Mouse (Mus musculus): ENCODE measurements around the gene Casc1. TPM values are rescaled to one million over a fixed set of nuclear protein-coding genes. Genes with fewer than 3 reads are reported as not detected.
"Not testable (repeated sequence)": the region's sequence is repeated elsewhere in the genome, so short reads cannot be mapped to it uniquely, and the experiment has no call there.

Casc1 gene
- polyA plus RNA-seq, 1 experiment from 2014 or later = 0.79 TPM

GRCm38 (mm10) chr6:145160581-145160980, 50.2 kb downstream of the Casc1 start:
- no peaks in the 10 kb centered on the region for H3K4me1 ChIP-seq
- no peak overlapping the region for H3K4me2 ChIP-seq
- no peak for ATAC-seq
- H3K9ac ChIP-seq = no peak overlapping the region
- no peak overlapping the region for H3K4me3 ChIP-seq
- H3K27me3 ChIP-seq = no peaks in the 10 kb centered on the region
- 57% methylated on average over 5 of the region's 5 CpGs for WGBS
- no peaks in the 10 kb centered on the region for H3K36me3 ChIP-seq (ENCODE audit: poor library complexity, severe bottlenecking)
- H3K9me3 ChIP-seq (replicated peaks) = no peaks in the 10 kb centered on the region
- H3K27ac ChIP-seq = no peak overlapping the region

- Histone ChIP-seq H3K4me2 (no peak overlapping the region), H3K9ac (no peak overlapping the region), H3K36me3 (ENCODE audit: poor library complexity, severe bottlenecking) (no peaks in the 10 kb centered on the region), H3K4me3 (no peak overlapping the region), H3K4me1 (no peaks in the 10 kb centered on the region), H3K9me3 (replicated peaks) (no peaks in the 10 kb centered on the region), H3K27ac (no peak overlapping the region), H3K27me3 (no peaks in the 10 kb centered on the region)
- WGBS = 72% methylated on average over 4 of the region's 4 CpGs
- ATAC-seq = no peak
Measured at GRCm38 (mm10) chr6:145158619-145159018, 52.2 kb downstream of the Casc1 start.

DNA sequence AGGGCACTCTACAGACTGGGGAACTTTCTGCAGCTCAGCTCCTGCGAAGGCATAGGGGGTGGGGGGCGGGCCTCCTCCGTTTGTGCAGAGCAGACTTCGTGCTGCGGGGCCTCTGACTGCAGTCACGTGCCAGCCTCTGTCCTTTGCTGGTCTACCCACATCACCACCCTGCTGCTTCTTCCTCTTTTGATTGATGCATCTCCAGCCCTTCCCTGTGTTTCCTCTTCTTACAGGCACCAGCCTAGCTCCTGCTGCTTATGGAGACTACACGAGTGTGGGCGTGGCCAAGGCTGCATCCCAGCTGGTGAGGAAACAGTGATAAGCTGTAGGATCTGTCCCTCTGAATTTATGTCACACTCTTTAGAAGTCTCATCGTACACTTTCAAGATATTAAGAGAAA, 61.8 kb downstream of the Casc1 start:
- no peaks in the 10 kb centered on the region for H3K4me1 ChIP-seq
- H3K27ac ChIP-seq = no peak overlapping the region
- H3K36me3 ChIP-seq (ENCODE audit: poor library complexity, severe bottlenecking) = no peaks in the 10 kb centered on the region
- no peak overlapping the region for H3K4me3 ChIP-seq
- H3K4me2 ChIP-seq = no peak overlapping the region
- no peak for ATAC-seq
- WGBS = 58% methylated on average over 9 of the region's 9 CpGs
- no peaks in the 10 kb centered on the region for H3K9me3 ChIP-seq (replicated peaks)
- no peaks in the 10 kb centered on the region for H3K27me3 ChIP-seq
- H3K9ac ChIP-seq = no peak overlapping the region

GRCm38 (mm10) chr6:145147716-145148115, 63.1 kb downstream of the Casc1 start:
- no peaks in the 10 kb centered on the region for H3K4me1 ChIP-seq
- no peaks in the 10 kb centered on the region for H3K9me3 ChIP-seq (replicated peaks)
- ATAC-seq = no peak
- H3K9ac ChIP-seq = no peak overlapping the region
- no peak overlapping the region for H3K4me2 ChIP-seq
- no peaks in the 10 kb centered on the region for H3K27me3 ChIP-seq
- H3K27ac ChIP-seq = no peak overlapping the region
- H3K4me3 ChIP-seq = no peak overlapping the region
- no peaks in the 10 kb centered on the region for H3K36me3 ChIP-seq (ENCODE audit: poor library complexity, severe bottlenecking)
- WGBS = 68% methylated on average over 16 of the region's 16 CpGs

- Histone ChIP-seq H3K27me3 (no peaks in the 10 kb centered on the region), H3K9me3 (replicated peaks) (no peaks in the 10 kb centered on the region), H3K36me3 (ENCODE audit: poor library complexity, severe bottlenecking) (no peaks in the 10 kb centered on the region), H3K4me1 (no peaks in the 10 kb centered on the region), H3K27ac (no peak overlapping the region), H3K9ac (no peak overlapping the region), H3K4me3 (no peak overlapping the region), H3K4me2 (no peak overlapping the region)
- no peak for ATAC-seq
- 70% methylated on average over 7 of the region's 7 CpGs for WGBS
Measured at GRCm38 (mm10) chr6:145145173-145145572, 65.6 kb downstream of the Casc1 start.

- H3K4me3 ChIP-seq = no peak overlapping the region
- no peak overlapping the region for H3K27ac ChIP-seq
- 93% methylated on average over 12 of the region's 12 CpGs for WGBS
- no peak overlapping the region for H3K4me2 ChIP-seq
- H3K4me1 ChIP-seq = no peaks in the 10 kb centered on the region
- no peaks in the 10 kb centered on the region for H3K9me3 ChIP-seq (replicated peaks)
- no peaks in the 10 kb centered on the region for H3K27me3 ChIP-seq
- no peaks in the 10 kb centered on the region for H3K36me3 ChIP-seq (ENCODE audit: poor library complexity, severe bottlenecking)
- no peak for ATAC-seq
- H3K9ac ChIP-seq = no peak overlapping the region
Measured at GRCm38 (mm10) chr6:145141827-145142226, 69.0 kb downstream of the Casc1 start.

- no peak for ATAC-seq
- 69% methylated on average over 11 of the region's 11 CpGs for WGBS
- H3K9ac ChIP-seq = no peak overlapping the region
- no peak overlapping the region for H3K4me2 ChIP-seq
- H3K27ac ChIP-seq = no peak overlapping the region
- H3K27me3 ChIP-seq = no peaks in the 10 kb centered on the region
- no peak overlapping the region for H3K4me3 ChIP-seq
- H3K9me3 ChIP-seq (replicated peaks) = no peaks in the 10 kb centered on the region
- H3K4me1 ChIP-seq = no peaks in the 10 kb centered on the region
- H3K36me3 ChIP-seq (ENCODE audit: poor library complexity, severe bottlenecking) = no peaks in the 10 kb centered on the region
Measured at GRCm38 (mm10) chr6:145140706-145141105, 70.1 kb downstream of the Casc1 start.

- Histone ChIP-seq H3K36me3 (ENCODE audit: poor library complexity, severe bottlenecking) (no peaks in the 10 kb centered on the region), H3K9me3 (replicated peaks) (no peaks in the 10 kb centered on the region), H3K4me2 (no peak overlapping the region), H3K4me1 (no peaks in the 10 kb centered on the region), H3K9ac (no peak overlapping the region), H3K27ac (no peak overlapping the region), H3K4me3 (no peak overlapping the region), H3K27me3 (no peaks in the 10 kb centered on the region)
- ATAC-seq = no peak
- WGBS = 66% methylated on average over 11 of the region's 11 CpGs
Measured at GRCm38 (mm10) chr6:145139776-145140475, 70.9 kb downstream of the Casc1 start.

GRCm38 (mm10) chr6:145139236-145139635, 71.6 kb downstream of the Casc1 start:
- Histone ChIP-seq H3K9me3 (replicated peaks) (no peaks in the 10 kb centered on the region), H3K4me2 (no peak overlapping the region), H3K36me3 (ENCODE audit: poor library complexity, severe bottlenecking) (no peaks in the 10 kb centered on the region), H3K9ac (no peak overlapping the region), H3K4me3 (no peak overlapping the region), H3K27ac (no peak overlapping the region), H3K4me1 (no peaks in the 10 kb centered on the region), H3K27me3 (no peaks in the 10 kb centered on the region)
- WGBS = 90% methylated on average over 13 of the region's 13 CpGs
- ATAC-seq = no peak

DNA sequence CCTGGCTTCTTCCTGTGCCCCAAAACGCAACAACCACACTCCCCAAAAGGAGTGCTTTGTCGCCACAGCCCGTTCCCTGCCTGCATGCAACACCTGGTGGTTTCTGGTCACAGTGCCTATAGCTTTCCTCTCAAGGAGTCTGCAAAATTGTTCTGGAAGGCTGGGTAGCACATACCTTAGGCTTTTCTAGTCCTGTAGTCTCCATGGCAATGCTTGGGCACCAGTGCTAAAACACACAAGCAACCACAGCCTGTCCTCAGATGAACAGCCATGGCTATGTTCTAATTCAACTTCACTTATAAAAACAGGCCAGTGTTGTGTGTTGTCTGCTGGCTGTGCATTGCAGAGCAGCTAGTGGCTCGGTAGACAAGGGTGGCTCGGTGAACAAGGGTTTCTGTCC, 74.0 kb downstream of the Casc1 start:
- H3K9ac ChIP-seq = no peak overlapping the region
- 88% methylated on average over 5 of the region's 5 CpGs for WGBS
- ATAC-seq = no peak
- H3K27ac ChIP-seq = no peak overlapping the region
- H3K4me1 ChIP-seq = no peaks in the 10 kb centered on the region
- no peak overlapping the region for H3K4me2 ChIP-seq
- H3K36me3 ChIP-seq (ENCODE audit: poor library complexity, severe bottlenecking) = no peaks in the 10 kb centered on the region
- no peaks in the 10 kb centered on the region for H3K9me3 ChIP-seq (replicated peaks)
- H3K27me3 ChIP-seq = no peaks in the 10 kb centered on the region
- no peak overlapping the region for H3K4me3 ChIP-seq

GRCm38 (mm10) chr6:145135804-145136203, 75.0 kb downstream of the Casc1 start:
- no peaks in the 10 kb centered on the region for H3K9me3 ChIP-seq (replicated peaks)
- WGBS = 83% methylated on average over 9 of the region's 9 CpGs
- no peaks in the 10 kb centered on the region for H3K36me3 ChIP-seq (ENCODE audit: poor library complexity, severe bottlenecking)
- no peak for ATAC-seq
- H3K4me2 ChIP-seq = no peak overlapping the region
- H3K27me3 ChIP-seq = no peaks in the 10 kb centered on the region
- H3K4me3 ChIP-seq = no peak overlapping the region
- no peaks in the 10 kb centered on the region for H3K4me1 ChIP-seq
- no peak overlapping the region for H3K27ac ChIP-seq
- H3K9ac ChIP-seq = no peak overlapping the region

- WGBS = 80% methylated on average over 3 of the region's 3 CpGs
Measured at GRCm38 (mm10) chr6:145135295-145135694, 75.5 kb downstream of the Casc1 start.

DNA sequence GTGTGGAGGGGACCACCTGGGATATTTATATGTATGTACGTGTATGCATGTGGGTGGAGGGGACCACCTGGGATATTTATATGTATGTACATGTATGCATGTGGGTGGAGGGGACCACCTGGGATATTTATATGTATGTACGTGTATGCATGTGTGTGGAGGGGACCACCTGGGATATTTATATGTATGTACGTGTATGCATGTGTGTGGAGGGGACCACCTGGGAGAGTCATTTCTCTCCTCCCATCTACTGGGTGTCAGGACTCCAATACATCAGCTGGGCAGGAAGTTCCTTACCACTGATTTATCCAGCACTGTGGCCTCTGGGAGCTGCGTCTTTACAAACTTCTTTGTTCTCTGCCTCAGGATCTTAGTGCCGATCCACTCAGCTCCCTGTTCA, 77.8 kb downstream of the Casc1 start:
- WGBS = 82% methylated on average over 5 of the region's 5 CpGs
- not testable (repeated sequence) for H3K4me2 ChIP-seq; H3K27me3 ChIP-seq; H3K27ac ChIP-seq; H3K36me3 ChIP-seq (ENCODE audit: poor library complexity, severe bottlenecking); H3K9me3 ChIP-seq (replicated peaks); H3K9ac ChIP-seq; H3K4me1 ChIP-seq; H3K4me3 ChIP-seq; ATAC-seq

More at GRCm38 (mm10) chr6:145135295-145135694, 75.5 kb downstream of the Casc1 start:
- no peak for ATAC-seq
- Histone ChIP-seq H3K9me3 (replicated peaks) (no peaks in the 10 kb centered on the region), H3K4me2 (no peak overlapping the region), H3K4me1 (no peaks in the 10 kb centered on the region), H3K4me3 (no peak overlapping the region), H3K36me3 (ENCODE audit: poor library complexity, severe bottlenecking) (no peaks in the 10 kb centered on the region), H3K27me3 (no peaks in the 10 kb centered on the region), H3K9ac (no peak overlapping the region), H3K27ac (no peak overlapping the region)

All from forebrain, embryonic 13.5 days (tissue).